Mouse (Mus musculus): ENCODE results near the gene Clnk. TPM values are rescaled to one million over a fixed set of nuclear protein-coding genes. Genes with fewer than 3 reads are reported as not detected.
"Not testable (repeated sequence)": the region's sequence is repeated elsewhere in the genome, so short reads cannot be mapped to it uniquely, and the experiment has no call there.

Clnk gene
- 0.27 TPM in 1 of 2 replicates, not detected in the other for polyA plus RNA-seq (2014; fragmentation: Nextera tagmentation; extraction: Ambion mirVana)

DNA sequence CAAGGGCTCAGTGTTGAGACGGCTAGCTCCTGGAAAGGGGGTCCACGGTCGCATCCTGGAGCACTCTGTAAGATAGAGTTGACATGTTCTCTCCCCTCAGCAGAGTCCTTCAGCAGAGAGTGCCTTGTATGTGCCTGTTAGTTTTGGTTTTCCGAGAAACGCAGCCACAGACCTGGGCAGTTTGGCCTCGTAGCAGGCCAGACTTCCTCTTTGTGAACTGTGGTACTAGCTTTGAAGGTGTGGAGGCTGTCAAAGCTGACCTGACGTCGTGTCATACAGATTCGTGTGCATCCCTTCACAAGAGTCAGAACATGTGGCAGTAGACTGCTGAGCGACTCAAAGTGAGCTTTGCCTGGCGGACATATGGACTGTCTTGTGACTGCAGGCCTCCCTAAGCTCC, at the start of gene Clnk:
Clnk (minus strand) TSS at position 191 of the 400 bp plus-strand sequence.
- no peak within 1 kb of the TSS for H3K4me2 ChIP-seq (ENCODE audit: low read depth)
- H3K4me3 ChIP-seq (ENCODE audit: low read depth, low read length): no peak within 1 kb of the TSS
- no peak within 1 kb of the TSS for H3K9ac ChIP-seq (ENCODE audit: low read length)
- H3K27me3 ChIP-seq (ENCODE audit: control insufficient read depth, insufficient read depth, low read length): no peaks in the 10 kb centered on the region
- WGBS: 85% methylated on average over 11 of the region's 11 CpGs
- H3K4me1 ChIP-seq (ENCODE audit: control insufficient read depth, insufficient read depth, low read length): no peaks in the 10 kb centered on the region
- H3K36me3 ChIP-seq (ENCODE audit: control insufficient read depth, insufficient read depth, low read length): no peaks in the 10 kb centered on the region
- DNase-seq (ENCODE audit: low spot score): no peak
- no peaks in the 10 kb centered on the region for H3K9me3 ChIP-seq (ENCODE audit: control insufficient read depth, low read length)
- H3K27ac ChIP-seq (ENCODE audit: low read depth, low read length): no peak within 1 kb of the TSS
- no peak for ATAC-seq (ENCODE audit: insufficient read depth, low FRiP score, low TSS enrichment)

DNA sequence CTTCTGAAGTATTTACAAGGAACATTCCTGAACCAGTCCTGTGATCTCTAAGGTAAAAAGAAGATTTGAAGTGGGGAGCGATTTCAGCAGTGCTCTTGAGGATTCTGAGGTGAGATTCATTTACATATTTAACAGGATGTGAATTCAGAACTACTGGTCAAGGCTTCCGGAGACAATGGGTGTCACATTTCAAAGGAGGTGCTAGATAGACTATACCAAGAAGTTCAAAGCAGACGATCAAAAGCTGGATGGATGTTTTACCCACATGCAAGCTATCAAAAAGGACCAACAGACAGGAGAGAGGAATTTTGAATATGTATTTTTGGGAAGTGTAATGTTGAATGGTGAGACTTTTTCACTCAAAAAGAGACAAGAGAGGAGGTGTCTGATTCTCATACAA, 28.7 kb upstream of the Clnk start:
- 49% methylated on average over 3 of the region's 3 CpGs for WGBS
- Histone ChIP-seq H3K9me3 (ENCODE audit: control insufficient read depth, low read length) (no peaks in the 10 kb centered on the region), H3K4me1 (ENCODE audit: control insufficient read depth, insufficient read depth, low read length) (no peaks in the 10 kb centered on the region), H3K4me2 (ENCODE audit: low read depth) (no peak overlapping the region), H3K27me3 (ENCODE audit: control insufficient read depth, insufficient read depth, low read length) (no peaks in the 10 kb centered on the region), H3K36me3 (ENCODE audit: control insufficient read depth, insufficient read depth, low read length) (no peaks in the 10 kb centered on the region), H3K4me3 (ENCODE audit: low read depth, low read length) (no peak overlapping the region), H3K9ac (ENCODE audit: low read length) (no peak overlapping the region), H3K27ac (ENCODE audit: low read depth, low read length) (no peak overlapping the region)
- ATAC-seq (ENCODE audit: insufficient read depth, low FRiP score, low TSS enrichment) (no peak), DNase-seq (ENCODE audit: low spot score) (no peak)

DNA sequence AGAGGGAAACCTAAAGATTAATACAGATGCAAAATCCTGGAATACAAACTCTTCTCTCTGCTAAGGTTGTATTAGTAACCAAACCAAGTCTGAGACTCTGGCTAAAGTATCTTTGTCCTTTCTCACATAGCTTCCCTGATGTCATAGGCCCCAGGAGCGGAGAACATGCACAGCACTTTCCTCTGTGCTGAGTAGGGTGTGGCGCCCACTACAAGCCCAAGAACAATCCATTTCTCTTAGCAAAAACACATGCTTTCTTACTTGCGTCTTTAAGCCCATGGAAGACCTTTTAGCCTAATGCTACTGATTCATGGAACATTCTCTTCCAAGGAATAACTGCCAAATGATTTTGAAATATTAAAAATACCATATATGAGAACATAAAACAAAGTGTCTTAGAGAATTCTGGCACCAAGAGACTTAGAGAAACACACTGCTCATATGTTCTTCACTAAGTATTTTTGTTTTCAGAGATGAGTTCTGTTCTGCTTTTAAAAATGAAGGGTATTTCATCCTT, 28.0 kb upstream of the Clnk start:
- ATAC-seq (ENCODE audit: insufficient read depth, low FRiP score, low TSS enrichment) (no peak), DNase-seq (ENCODE audit: low spot score) (no peak)
- Histone ChIP-seq H3K9ac (ENCODE audit: low read length) (no peak overlapping the region), H3K9me3 (ENCODE audit: control insufficient read depth, low read length) (no peaks in the 10 kb centered on the region), H3K4me2 (ENCODE audit: low read depth) (no peak overlapping the region), H3K27me3 (ENCODE audit: control insufficient read depth, insufficient read depth, low read length) (no peaks in the 10 kb centered on the region), H3K4me3 (ENCODE audit: low read depth, low read length) (no peak overlapping the region), H3K36me3 (ENCODE audit: control insufficient read depth, insufficient read depth, low read length) (no peaks in the 10 kb centered on the region), H3K4me1 (ENCODE audit: control insufficient read depth, insufficient read depth, low read length) (no peaks in the 10 kb centered on the region), H3K27ac (ENCODE audit: low read depth, low read length) (no peak overlapping the region)
- WGBS: 92% methylated on average over 3 of the region's 3 CpGs

DNA sequence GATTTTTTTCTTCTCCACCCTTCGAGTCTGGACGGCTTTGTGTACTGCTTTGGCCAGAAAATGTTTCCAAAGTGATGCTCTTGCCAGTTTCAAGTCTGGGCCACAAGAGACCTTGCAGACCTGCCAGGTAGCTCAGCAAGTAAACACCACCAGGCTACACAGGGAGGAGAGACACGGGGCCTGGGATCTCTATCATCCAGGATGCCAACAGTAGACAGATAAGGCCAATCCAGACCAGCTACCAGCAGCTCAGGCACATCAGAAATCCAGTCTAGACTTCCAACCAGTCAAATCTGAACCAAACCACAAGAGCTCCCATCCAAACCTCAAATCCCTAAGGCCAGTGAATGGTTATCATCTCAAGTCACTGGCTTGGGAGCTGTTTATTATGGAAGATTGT, 26.3 kb upstream of the Clnk start:
- Histone ChIP-seq H3K9me3 (ENCODE audit: control insufficient read depth, low read length) (no peaks in the 10 kb centered on the region), H3K4me1 (ENCODE audit: control insufficient read depth, insufficient read depth, low read length) (no peaks in the 10 kb centered on the region), H3K9ac (ENCODE audit: low read length) (no peak overlapping the region), H3K36me3 (ENCODE audit: control insufficient read depth, insufficient read depth, low read length) (no peaks in the 10 kb centered on the region), H3K4me2 (ENCODE audit: low read depth) (no peak overlapping the region), H3K27ac (ENCODE audit: low read depth, low read length) (no peak overlapping the region), H3K4me3 (ENCODE audit: low read depth, low read length) (no peak overlapping the region), H3K27me3 (ENCODE audit: control insufficient read depth, insufficient read depth, low read length) (no peaks in the 10 kb centered on the region)
- ATAC-seq (ENCODE audit: insufficient read depth, low FRiP score, low TSS enrichment) (no peak), DNase-seq (ENCODE audit: low spot score) (no peak)
- 89% methylated on average over 3 of the region's 3 CpGs for WGBS

DNA sequence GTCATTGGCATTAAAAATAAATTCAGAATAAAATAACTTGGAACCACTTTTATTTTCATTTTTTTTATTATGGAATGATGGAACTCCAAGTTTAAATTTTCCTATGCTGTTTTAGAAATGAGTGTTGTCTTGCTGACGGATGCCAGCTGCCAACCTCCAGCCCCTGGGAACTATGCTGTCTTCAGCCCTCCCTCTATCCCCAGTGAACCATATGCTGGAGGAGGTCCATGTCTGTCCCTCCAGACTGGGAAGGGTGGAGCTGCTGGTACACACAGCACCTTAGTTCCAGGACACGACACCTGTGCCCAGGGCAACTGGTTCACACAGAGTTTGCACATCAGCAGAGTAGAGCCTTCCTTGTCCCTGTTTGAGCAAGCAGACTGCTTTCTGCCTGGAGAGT, 22.4 kb upstream of the Clnk start:
- 88% methylated on average over 2 of the region's 2 CpGs for WGBS
- H3K9ac ChIP-seq (ENCODE audit: low read length): no peak overlapping the region
- no peak overlapping the region for H3K4me3 ChIP-seq (ENCODE audit: low read depth, low read length)
- DNase-seq (ENCODE audit: low spot score) (no peak), ATAC-seq (ENCODE audit: insufficient read depth, low FRiP score, low TSS enrichment) (no peak)
- H3K27me3 ChIP-seq (ENCODE audit: control insufficient read depth, insufficient read depth, low read length): no peaks in the 10 kb centered on the region
- no peak overlapping the region for H3K4me2 ChIP-seq (ENCODE audit: low read depth)
- H3K36me3 ChIP-seq (ENCODE audit: control insufficient read depth, insufficient read depth, low read length): no peaks in the 10 kb centered on the region
- H3K27ac ChIP-seq (ENCODE audit: low read depth, low read length): no peak overlapping the region
- no peaks in the 10 kb centered on the region for H3K9me3 ChIP-seq (ENCODE audit: control insufficient read depth, low read length)
- no peaks in the 10 kb centered on the region for H3K4me1 ChIP-seq (ENCODE audit: control insufficient read depth, insufficient read depth, low read length)

DNA sequence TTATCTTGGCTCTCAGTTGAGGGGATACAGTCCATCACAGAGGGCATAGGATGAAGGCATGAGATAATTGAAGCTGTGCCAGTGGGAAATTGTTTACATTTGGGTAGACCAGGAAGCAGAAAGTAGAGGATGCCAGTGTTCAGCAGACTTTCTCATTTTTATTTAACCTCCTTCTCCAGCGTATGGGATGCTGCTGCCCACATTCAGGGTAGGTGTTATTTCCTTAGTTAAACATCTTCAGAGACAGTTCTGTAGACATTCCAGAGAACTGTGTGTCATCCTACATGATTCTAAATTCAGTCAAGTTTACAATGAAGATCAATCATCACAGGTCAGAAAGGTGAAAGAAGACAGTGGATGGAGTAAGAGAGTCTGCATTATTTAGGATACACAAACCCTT, 12.0 kb upstream of the Clnk start:
- Histone ChIP-seq H3K27ac (ENCODE audit: low read depth, low read length) (no peak overlapping the region), H3K9ac (ENCODE audit: low read length) (no peak overlapping the region), H3K4me2 (ENCODE audit: low read depth) (no peak overlapping the region), H3K9me3 (ENCODE audit: control insufficient read depth, low read length) (no peaks in the 10 kb centered on the region), H3K4me1 (ENCODE audit: control insufficient read depth, insufficient read depth, low read length) (no peaks in the 10 kb centered on the region), H3K27me3 (ENCODE audit: control insufficient read depth, insufficient read depth, low read length) (no peaks in the 10 kb centered on the region), H3K4me3 (ENCODE audit: low read depth, low read length) (no peak overlapping the region), H3K36me3 (ENCODE audit: control insufficient read depth, insufficient read depth, low read length) (no peaks in the 10 kb centered on the region)
- WGBS: 93% methylated on average over 1 of the region's 1 CpGs
- DNase-seq (ENCODE audit: low spot score) (no peak), ATAC-seq (ENCODE audit: insufficient read depth, low FRiP score, low TSS enrichment) (no peak)

DNA sequence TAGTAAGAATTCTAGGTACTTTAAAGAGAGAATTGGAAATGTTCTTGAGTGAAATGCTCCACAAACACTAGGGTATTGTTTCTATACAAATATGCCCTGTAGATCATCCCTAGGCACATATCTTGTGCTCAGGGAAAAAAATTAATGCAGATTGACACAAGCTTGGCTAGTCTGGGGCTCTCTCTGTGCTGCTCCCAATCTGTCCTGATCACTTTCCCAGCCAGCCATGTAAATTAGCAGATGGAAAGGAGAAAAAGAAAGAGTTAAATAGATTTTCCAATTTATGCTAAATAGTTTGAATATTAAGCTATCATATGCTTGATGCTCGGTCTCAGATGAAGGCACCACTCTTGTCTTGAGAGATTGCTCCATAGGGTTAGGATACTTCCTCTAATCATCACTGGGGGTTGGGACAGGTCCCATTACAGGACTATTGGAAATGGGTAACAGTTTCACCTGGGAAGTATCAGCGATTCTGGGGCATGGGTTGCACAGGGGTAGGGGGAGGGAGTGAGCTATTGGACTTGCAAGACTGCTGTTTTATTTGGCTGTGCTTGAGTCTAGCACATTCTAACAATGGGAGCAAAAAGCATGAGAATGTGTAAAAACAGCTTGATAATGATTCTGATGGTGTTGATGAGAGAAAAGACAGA, 10.1 kb upstream of the Clnk start:
- no peaks in the 10 kb centered on the region for H3K9me3 ChIP-seq (ENCODE audit: control insufficient read depth, low read length)
- H3K27me3 ChIP-seq (ENCODE audit: control insufficient read depth, insufficient read depth, low read length): no peaks in the 10 kb centered on the region
- no peak overlapping the region for H3K27ac ChIP-seq (ENCODE audit: low read depth, low read length)
- no peaks in the 10 kb centered on the region for H3K36me3 ChIP-seq (ENCODE audit: control insufficient read depth, insufficient read depth, low read length)
- DNase-seq (ENCODE audit: low spot score): no peak
- no peak overlapping the region for H3K4me3 ChIP-seq (ENCODE audit: low read depth, low read length)
- 84% methylated on average over 2 of the region's 2 CpGs for WGBS
- H3K4me1 ChIP-seq (ENCODE audit: control insufficient read depth, insufficient read depth, low read length): no peaks in the 10 kb centered on the region
- no peak overlapping the region for H3K4me2 ChIP-seq (ENCODE audit: low read depth)
- no peak overlapping the region for H3K9ac ChIP-seq (ENCODE audit: low read length)
- no peak for ATAC-seq (ENCODE audit: insufficient read depth, low FRiP score, low TSS enrichment)

DNA sequence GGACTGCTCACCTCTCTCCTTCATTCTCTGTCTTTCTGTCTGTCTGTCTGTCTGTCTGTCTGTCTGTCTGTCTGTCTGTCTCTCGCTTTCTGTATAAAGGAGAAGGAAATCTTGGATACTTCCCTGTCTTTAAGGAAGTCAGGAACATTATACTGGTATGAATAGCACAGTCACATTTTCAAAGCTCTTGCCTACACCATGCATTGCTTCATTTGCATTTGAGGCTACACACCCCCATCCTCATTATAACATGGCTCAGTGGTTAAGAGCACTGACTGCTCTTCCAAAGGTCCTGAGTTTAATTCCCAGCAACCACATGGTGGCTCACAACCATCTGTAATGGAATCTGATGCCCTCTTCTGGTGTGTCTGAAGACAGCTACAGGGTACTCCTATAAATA, 6.0 kb upstream of the Clnk start:
- not testable (repeated sequence) for H3K36me3 ChIP-seq (ENCODE audit: control insufficient read depth, insufficient read depth, low read length); H3K9me3 ChIP-seq (ENCODE audit: control insufficient read depth, low read length); H3K4me2 ChIP-seq (ENCODE audit: low read depth); DNase-seq (ENCODE audit: low spot score); H3K27me3 ChIP-seq (ENCODE audit: control insufficient read depth, insufficient read depth, low read length); H3K4me3 ChIP-seq (ENCODE audit: low read depth, low read length); H3K9ac ChIP-seq (ENCODE audit: low read length); H3K27ac ChIP-seq (ENCODE audit: low read depth, low read length); H3K4me1 ChIP-seq (ENCODE audit: control insufficient read depth, insufficient read depth, low read length); ATAC-seq (ENCODE audit: insufficient read depth, low FRiP score, low TSS enrichment)
- WGBS: 100% methylated on average over 1 of the region's 1 CpGs

Measured in neural tube, embryonic 11.5 days (tissue).